Mouse (Mus musculus) embryonic facial prominence, embryonic 15.5 days (tissue): ENCODE results near the gene Katnb1. TPM values are rescaled to one million over a fixed set of nuclear protein-coding genes. Genes with fewer than 3 reads are reported as not detected.
A peak's percentile ranks its signal among the peaks of the same experiment; 100 is the strongest.

Experiments
- ATAC-seq: fragments of 200-750 bp; cut with Nextera tagmentation; 2 replicates; pipeline ENCODE4 v1.8.0; 2017; ENCODE audit warnings: low read depth, moderate TSS enrichment; ENCODE audit not compliant: insufficient number of reproducible peaks, low FRiP score, low TSS enrichment
- H3K27ac ChIP-seq: fragments of 300-500 bp; sonication (generic); replicated peaks from 2 replicates; pipeline ENCODE4 v1.5.1; 2015; ENCODE audit warnings: mild to moderate bottlenecking, inconsistent platforms
- H3K27me3 ChIP-seq: fragments of 300-500 bp; sonication (generic); 2 replicates; pipeline ENCODE4 v1.6.1; 2015; ENCODE audit warnings: inconsistent platforms
- H3K36me3 ChIP-seq: fragments of 300-500 bp; sonication (generic); 2 replicates; pipeline ENCODE4 v1.6.1; 2015; ENCODE audit warnings: mild to moderate bottlenecking, inconsistent platforms
- H3K4me1 ChIP-seq: fragments of 300-500 bp; sonication (generic); 2 replicates; pipeline ENCODE4 v1.6.1; 2015; ENCODE audit warnings: inconsistent platforms
- H3K4me2 ChIP-seq: fragments of 300-500 bp; sonication (generic); replicated peaks from 2 replicates; pipeline ENCODE4 v1.6.1; 2015; ENCODE audit warnings: mild to moderate bottlenecking, inconsistent platforms
- H3K4me3 ChIP-seq: fragments of 300-500 bp; sonication (generic); replicated peaks from 2 replicates; pipeline ENCODE4 v1.5.1; 2015; ENCODE audit warnings: mild to moderate bottlenecking, inconsistent platforms
- H3K9ac ChIP-seq: fragments of 300-500 bp; sonication (generic); 2 replicates; pipeline ENCODE4 v1.6.1; 2015; ENCODE audit warnings: inconsistent platforms
- H3K9me3 ChIP-seq: fragments of 300-500 bp; sonication (generic); replicated peaks from 2 replicates; pipeline ENCODE4 v1.6.1; 2016; ENCODE audit warnings: inconsistent platforms
- WGBS: fragments of 180-500 bp; shearing (Covaris S2); methylation state at CpG from one replicate; pipeline ENCODE4 v1.1.7; 2015; 5-methylcytosine and 5-hydroxymethylcytosine counted together
- polyA plus RNA-seq: library from polyadenylated mRNA; unstranded; fragments of >200 nt; fragmentation: Nextera tagmentation; extraction: Ambion mirVana; gene quantifications from 2 replicates; pipeline ENCODE4 v1.2.1, GENCODE M21; 2015

Katnb1 gene
- polyA plus RNA-seq, 1 experiment from 2014 or later: 28.7 TPM

DNA sequence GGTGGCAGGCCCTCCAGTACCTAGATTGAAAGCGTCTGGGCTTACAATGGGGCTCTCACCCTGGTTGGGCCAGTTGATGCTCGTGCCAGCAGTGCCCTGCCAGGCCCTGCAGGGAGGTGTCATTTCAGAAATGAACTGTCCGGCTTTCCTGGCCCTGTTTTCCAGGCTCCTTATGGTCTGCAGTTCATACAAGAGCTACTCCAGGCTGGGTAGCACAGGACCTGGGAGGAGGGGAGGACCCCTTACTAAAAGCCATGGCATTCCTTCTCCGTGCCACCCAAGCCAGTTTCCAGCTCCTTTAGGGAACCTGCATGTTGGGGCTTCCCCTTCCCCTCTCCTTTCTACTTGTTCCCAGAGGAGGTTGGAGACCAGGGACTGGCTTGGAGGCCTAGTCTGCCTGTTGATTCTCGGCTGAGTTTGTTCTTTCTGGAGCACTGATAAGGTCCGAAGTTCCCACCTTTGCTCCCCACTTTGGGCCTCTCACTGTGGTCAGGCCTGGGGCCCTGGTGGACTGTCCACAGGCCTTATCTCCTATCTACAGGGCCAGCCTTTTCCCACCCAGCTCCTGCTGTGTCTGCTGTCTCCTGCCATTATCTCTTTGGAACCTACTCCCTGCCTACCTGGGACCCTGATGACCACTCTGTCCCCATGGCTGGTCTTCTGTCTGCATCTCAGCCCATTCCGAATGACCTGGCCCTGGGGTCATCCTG lies 4.6 kb downstream of the Katnb1 start:
- no peak overlapping the region for H3K9ac ChIP-seq
- peaks cover 13% of the 10 kb centered on the region for H3K4me1 ChIP-seq
- H3K36me3 ChIP-seq: peaks cover 52% of the 10 kb centered on the region
- no peak for ATAC-seq
- no peaks in the 10 kb centered on the region for H3K27me3 ChIP-seq
- H3K4me3 ChIP-seq: no peak overlapping the region
- H3K4me2 ChIP-seq: no peak overlapping the region
- no peaks in the 10 kb centered on the region for H3K9me3 ChIP-seq
- H3K27ac ChIP-seq: no peak overlapping the region
- 91% methylated on average over 7 of the region's 7 CpGs for WGBS

DNA sequence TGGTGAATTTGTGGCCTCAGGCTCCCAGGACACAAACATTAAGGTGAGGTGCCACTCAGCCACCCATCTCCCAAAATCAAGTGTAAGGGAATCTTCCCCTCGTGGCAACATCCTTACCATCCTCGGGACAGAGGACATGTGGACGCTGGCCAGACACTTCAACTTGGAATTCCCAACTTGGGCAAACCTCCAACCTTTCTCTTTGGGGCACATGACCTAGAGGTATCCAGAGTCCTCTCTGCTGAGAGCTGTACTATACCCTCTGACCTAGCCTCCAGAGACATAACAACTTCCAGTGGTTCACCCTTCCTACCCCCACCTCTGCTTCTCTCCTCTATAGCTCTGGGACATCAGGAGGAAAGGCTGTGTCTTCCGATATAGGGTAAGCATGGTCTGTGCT lies 12.6 kb downstream of the Katnb1 start:
- Histone ChIP-seq H3K9me3 (no peaks in the 10 kb centered on the region), H3K4me1 (no peaks in the 10 kb centered on the region), H3K4me2 (no peak overlapping the region), H3K4me3 (no peak overlapping the region), H3K9ac (no peak overlapping the region), H3K27me3 (no peaks in the 10 kb centered on the region), H3K36me3 (peaks cover 88% of the 10 kb centered on the region), H3K27ac (no peak overlapping the region)
- 89% methylated on average over 4 of the region's 4 CpGs for WGBS
- ATAC-seq: no peak

DNA sequence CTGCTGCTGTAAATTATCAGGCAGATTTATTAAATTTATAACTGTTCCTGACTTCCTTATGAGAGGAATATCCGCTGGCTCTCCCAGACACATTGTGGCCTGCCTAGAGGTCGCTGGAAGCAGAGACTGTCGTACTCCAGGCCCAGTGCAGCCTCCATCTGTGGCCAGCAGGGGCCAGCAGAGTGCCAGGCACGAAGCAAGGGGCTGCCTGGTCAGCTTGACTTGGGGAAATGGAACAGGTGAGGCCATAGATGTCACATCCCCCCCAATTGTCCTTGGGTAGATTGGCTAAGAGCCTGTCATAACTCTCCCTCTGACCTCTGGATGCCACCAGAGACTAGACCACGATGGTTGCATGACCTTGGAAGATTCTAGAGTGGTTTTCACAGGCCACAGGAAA lies 18.0 kb downstream of the Katnb1 start:
- peaks cover 74% of the 10 kb centered on the region for H3K36me3 ChIP-seq
- H3K4me3 ChIP-seq: no peak overlapping the region

DNA sequence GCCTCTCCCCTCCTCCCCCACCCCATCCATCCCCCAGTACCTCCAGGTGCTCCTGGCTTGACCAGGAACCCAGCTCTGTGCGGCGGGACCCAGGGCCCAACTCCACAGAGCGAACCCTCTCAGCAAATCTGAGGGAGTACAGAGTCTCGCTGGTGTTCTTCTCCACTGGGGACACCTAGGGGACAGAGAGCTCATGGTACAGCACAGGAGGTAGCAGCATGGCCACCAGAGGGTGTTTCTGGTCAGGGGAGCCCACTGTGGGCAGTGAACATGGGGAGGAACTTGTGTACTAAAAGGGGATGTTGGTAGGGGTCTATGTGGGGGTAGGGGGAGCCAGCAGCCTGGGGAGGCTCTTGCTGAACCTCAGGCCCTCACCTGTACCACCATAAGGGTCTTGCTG lies 21.0 kb downstream of the Katnb1 start:
- no peak overlapping the region for H3K4me2 ChIP-seq
- 85% methylated on average over 4 of the region's 4 CpGs for WGBS

More for the DNA sequence above, 18.0 kb downstream of the Katnb1 start:
- no peak overlapping the region for H3K27ac ChIP-seq
- H3K9me3 ChIP-seq: no peaks in the 10 kb centered on the region
- no peak overlapping the region for H3K4me2 ChIP-seq
- 0 out of 2 replicates have a peak, but pooled peaks have one; percentile 24 for ATAC-seq
- no peak overlapping the region for H3K9ac ChIP-seq
- no peaks in the 10 kb centered on the region for H3K4me1 ChIP-seq
- no peaks in the 10 kb centered on the region for H3K27me3 ChIP-seq
- WGBS: 18% methylated on average over 5 of the region's 5 CpGs

DNA sequence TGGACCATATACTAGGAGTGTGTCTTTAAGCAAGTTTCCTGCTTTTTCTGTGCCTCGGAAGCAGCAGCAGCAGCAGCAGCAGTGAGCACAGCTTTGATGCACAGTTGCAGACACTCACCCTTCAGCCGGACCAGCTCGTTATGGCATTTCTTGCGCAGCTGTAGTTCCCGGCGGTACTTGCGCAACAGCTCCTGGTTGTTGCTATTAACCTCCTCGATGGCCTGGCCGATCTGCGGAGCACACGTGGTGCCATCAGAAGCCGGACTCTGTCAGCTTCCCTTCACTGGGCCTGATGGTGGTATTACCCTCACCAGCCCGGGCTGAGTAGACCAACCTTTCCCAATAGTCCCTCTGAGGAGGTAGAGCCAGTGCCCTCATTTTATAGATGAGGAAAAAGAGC lies 26.3 kb downstream of the Katnb1 start:
- H3K4me2 ChIP-seq: no peak overlapping the region
- WGBS: 88% methylated on average over 13 of the region's 13 CpGs
- H3K4me3 ChIP-seq: no peak overlapping the region
- H3K27me3 ChIP-seq: no peaks in the 10 kb centered on the region
- peaks cover 10% of the 10 kb centered on the region for H3K36me3 ChIP-seq
- no peaks in the 10 kb centered on the region for H3K9me3 ChIP-seq
- H3K27ac ChIP-seq: no peak overlapping the region
- ATAC-seq: no peak
- H3K4me1 ChIP-seq: no peaks in the 10 kb centered on the region
- no peak overlapping the region for H3K9ac ChIP-seq

More for the DNA sequence above, 21.0 kb downstream of the Katnb1 start:
- Histone ChIP-seq H3K4me1 (no peaks in the 10 kb centered on the region), H3K4me3 (no peak overlapping the region), H3K27me3 (no peaks in the 10 kb centered on the region), H3K9ac (no peak overlapping the region), H3K27ac (no peak overlapping the region), H3K9me3 (no peaks in the 10 kb centered on the region), H3K36me3 (peaks cover 52% of the 10 kb centered on the region)
- ATAC-seq: no peak

DNA sequence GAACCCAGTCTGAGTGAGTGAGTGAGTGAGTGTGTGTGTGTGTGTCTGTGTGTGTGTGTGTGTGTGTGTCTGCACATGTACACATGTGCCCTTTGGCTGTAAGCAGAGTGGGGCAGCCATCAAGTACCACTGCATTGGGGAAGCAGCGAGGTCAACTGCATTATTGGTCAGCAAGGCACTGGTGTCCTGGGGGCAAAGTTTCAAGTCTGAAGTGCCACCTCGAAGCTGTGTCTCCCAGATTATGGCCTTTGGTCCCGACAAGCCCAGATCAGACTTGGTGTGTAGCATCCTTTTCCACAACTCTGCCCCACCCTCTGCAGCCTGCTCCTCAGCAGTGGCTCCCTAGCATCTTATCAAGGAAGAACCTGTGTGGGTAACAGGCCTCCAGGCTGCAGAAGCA lies 31.6 kb downstream of the Katnb1 start:
- Histone ChIP-seq H3K9ac (no peak overlapping the region), H3K9me3 (no peaks in the 10 kb centered on the region), H3K27ac (no peak overlapping the region), H3K4me1 (no peaks in the 10 kb centered on the region), H3K27me3 (no peaks in the 10 kb centered on the region), H3K36me3 (peaks cover 3% of the 10 kb centered on the region), H3K4me2 (no peak overlapping the region), H3K4me3 (no peak overlapping the region)
- WGBS: 86% methylated on average over 3 of the region's 3 CpGs
- ATAC-seq: no peak

DNA sequence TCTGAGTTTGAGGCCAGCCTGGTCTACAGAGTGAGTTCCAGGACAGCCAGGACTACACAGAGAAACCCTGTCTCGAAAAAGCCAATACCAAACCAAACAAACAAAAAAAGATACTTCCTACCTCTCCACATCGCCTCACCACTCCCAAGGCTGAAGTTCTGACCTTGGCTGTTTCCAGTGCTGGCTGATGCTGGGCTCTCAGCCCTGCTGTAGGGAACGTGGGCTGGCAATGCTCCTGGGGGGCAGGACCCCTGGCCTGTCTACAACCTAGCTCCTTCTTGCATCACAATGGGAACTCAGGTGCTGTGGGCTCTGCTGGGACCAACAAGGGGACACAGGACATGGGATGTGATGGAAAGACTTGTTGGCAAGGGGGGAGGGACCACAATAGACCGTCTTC lies 32.1 kb downstream of the Katnb1 start:
- H3K9ac ChIP-seq: no peak overlapping the region
- no peaks in the 10 kb centered on the region for H3K27me3 ChIP-seq
- H3K4me3 ChIP-seq: no peak overlapping the region
- 69% methylated on average over 4 of the region's 4 CpGs for WGBS
- H3K4me2 ChIP-seq: no peak overlapping the region
- H3K27ac ChIP-seq: no peak overlapping the region
- H3K36me3 ChIP-seq: peaks cover 3% of the 10 kb centered on the region; the same call in 1 of the 2 replicates
- ATAC-seq: no peak
- H3K9me3 ChIP-seq: no peaks in the 10 kb centered on the region
- H3K4me1 ChIP-seq: no peaks in the 10 kb centered on the region

DNA sequence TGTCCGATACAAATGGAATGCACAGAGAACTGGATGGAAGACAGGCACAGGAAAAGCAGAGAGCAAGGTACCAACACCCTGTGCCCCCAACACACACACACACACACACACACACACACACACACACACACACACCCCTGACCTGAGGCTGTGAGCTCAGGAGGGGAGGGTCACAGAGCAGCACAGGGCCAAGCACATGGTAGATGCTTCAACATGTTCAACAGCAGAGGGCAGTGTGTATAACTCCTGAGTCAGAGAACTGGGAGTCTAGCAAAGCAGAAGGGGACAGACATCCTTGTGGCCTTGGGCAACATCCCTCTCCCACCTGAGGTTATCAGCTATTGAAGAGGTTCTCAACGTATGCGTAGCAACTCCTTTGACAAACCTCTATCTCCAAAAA lies 32.8 kb downstream of the Katnb1 start:
- no peaks in the 10 kb centered on the region for H3K27me3 ChIP-seq
- H3K4me1 ChIP-seq: no peaks in the 10 kb centered on the region
- H3K9ac ChIP-seq: no peak overlapping the region
- no peak overlapping the region for H3K4me3 ChIP-seq
- 56% methylated on average over 3 of the region's 3 CpGs for WGBS
- no peak overlapping the region for H3K27ac ChIP-seq
- H3K9me3 ChIP-seq: no peaks in the 10 kb centered on the region
- no peak overlapping the region for H3K4me2 ChIP-seq
- H3K36me3 ChIP-seq: no peaks in the 10 kb centered on the region
- ATAC-seq: no peak

DNA sequence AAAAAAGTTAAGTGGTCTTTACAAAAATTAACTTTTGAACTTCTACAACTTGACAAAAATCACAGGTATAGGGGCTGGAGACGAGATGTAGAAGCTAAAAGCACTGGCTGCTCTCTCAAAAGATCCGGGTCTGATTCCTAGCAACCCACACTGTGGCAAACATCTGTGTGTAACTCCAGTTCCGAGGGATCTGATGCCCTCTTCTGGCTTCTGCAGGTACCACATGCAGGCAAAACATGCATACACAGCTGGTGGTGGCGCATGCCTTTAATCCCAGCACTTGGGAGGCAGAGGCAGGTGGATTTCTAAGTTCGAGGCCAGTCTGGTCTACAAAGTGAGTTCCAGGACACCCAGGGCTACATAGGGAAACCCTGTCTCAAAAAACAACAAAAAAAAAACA lies 42.5 kb downstream of the Katnb1 start:
- H3K9me3 ChIP-seq: no peaks in the 10 kb centered on the region
- WGBS: 89% methylated on average over 5 of the region's 5 CpGs
- ATAC-seq: no peak
- H3K4me1 ChIP-seq: no peaks in the 10 kb centered on the region
- H3K36me3 ChIP-seq: peaks cover 17% of the 10 kb centered on the region
- no peak overlapping the region for H3K27ac ChIP-seq
- no peak overlapping the region for H3K4me3 ChIP-seq
- H3K9ac ChIP-seq: no peak overlapping the region
- H3K4me2 ChIP-seq: no peak overlapping the region
- no peaks in the 10 kb centered on the region for H3K27me3 ChIP-seq

DNA sequence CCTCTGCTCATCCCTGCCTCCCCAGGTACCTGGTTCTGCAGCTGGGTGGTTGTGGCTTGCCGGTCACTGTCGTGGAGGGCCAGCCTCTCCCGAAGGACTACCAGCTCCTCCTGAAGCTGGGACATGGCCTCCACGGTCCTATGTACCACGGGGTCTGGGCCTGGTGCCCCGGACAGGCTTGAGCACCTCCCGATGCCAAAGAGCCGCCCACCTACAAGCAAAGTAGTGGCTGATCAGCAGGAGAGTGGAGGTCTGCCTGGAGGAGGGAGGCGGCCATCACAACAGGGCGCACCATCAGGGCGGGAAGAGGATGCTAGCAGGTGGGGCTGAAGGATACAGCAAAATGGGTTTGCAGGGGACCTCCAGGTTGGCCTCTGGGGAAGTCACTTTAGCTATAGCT lies 45.5 kb downstream of the Katnb1 start:
- 90% methylated on average over 11 of the region's 11 CpGs for WGBS

DNA sequence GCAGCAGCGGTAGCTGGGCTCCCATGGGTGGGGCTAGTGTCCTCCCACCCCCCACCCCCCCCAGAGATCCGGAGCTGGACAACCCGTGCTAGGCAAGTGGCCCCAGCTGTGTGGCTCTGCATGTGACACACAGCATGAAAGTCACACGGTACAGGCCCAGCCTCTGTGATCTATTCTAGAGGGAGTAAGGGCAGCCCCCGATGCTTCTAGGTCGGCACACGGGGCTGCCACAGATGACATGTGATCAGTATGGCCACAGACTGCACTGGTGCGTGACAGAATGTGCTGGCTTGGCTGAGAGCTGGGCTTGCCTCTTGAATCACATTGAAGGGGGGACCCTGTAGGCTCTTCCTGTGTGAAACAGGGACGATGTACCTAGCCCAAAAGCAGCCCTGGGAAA lies 46.7 kb downstream of the Katnb1 start:
- ATAC-seq: no peak
- no peak overlapping the region for H3K9ac ChIP-seq

More for the DNA sequence above, 45.5 kb downstream of the Katnb1 start:
- H3K9ac ChIP-seq: no peak overlapping the region
- H3K9me3 ChIP-seq: no peaks in the 10 kb centered on the region
- H3K4me1 ChIP-seq: no peaks in the 10 kb centered on the region
- no peak for ATAC-seq
- H3K4me3 ChIP-seq: no peak overlapping the region
- no peaks in the 10 kb centered on the region for H3K27me3 ChIP-seq
- H3K27ac ChIP-seq: no peak overlapping the region
- H3K4me2 ChIP-seq: no peak overlapping the region
- H3K36me3 ChIP-seq: peaks cover 17% of the 10 kb centered on the region

DNA sequence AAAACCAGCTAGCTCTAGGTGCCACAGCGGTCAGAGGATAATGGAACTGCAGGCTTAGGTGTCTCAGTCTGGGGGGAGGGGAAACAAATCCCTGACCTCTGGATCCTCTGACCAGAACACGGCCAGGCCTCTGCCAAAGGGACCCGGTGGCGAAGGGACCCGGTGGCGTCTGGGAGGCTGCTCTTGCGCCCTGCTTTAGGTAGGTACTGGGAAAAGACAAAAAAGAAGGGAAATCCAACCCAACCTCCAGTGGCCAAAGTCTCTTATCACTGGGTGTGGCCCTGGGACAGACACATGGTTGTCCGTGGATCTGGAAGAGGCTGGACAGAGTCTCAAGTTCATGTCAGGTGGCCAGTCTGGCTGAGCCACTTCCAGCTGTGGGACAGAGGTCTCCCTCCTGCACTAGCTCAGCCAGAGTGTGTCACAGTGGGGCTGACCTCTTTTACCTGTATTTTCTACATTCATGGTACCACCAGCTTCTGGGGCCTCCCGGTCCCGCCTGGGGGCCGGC lies 47.8 kb downstream of the Katnb1 start:
- Histone ChIP-seq H3K4me2 (no peak overlapping the region), H3K9me3 (no peaks in the 10 kb centered on the region), H3K4me3 (no peak overlapping the region), H3K27me3 (no peaks in the 10 kb centered on the region), H3K27ac (no peak overlapping the region), H3K4me1 (no peaks in the 10 kb centered on the region), H3K9ac (no peak overlapping the region), H3K36me3 (peaks cover 24% of the 10 kb centered on the region)
- no peak for ATAC-seq
- 84% methylated on average over 11 of the region's 11 CpGs for WGBS

More for the DNA sequence above, 46.7 kb downstream of the Katnb1 start:
- Histone ChIP-seq H3K27ac (no peak overlapping the region), H3K4me2 (no peak overlapping the region), H3K4me3 (no peak overlapping the region), H3K9me3 (no peaks in the 10 kb centered on the region), H3K36me3 (peaks cover 20% of the 10 kb centered on the region), H3K4me1 (no peaks in the 10 kb centered on the region), H3K27me3 (no peaks in the 10 kb centered on the region)
- WGBS: 62% methylated on average over 9 of the region's 9 CpGs
